Mouse (Mus musculus) stomach, embryonic 15.5 days (tissue): ENCODE measurements around the gene Tmem253. TPM values are rescaled to one million over a fixed set of nuclear protein-coding genes. Genes with fewer than 3 reads are reported as not detected.

Experiments
- ATAC-seq: fragments of 200-750 bp; cut with Nextera tagmentation; 2 replicates; pipeline ENCODE4 v1.8.0; 2017; ENCODE audit warnings: low read depth, moderate number of reproducible peaks, moderate TSS enrichment; ENCODE audit not compliant: insufficient read depth, low FRiP score
- H3K27ac ChIP-seq: fragments of 300-500 bp; sonication (generic); 2 replicates; pipeline ENCODE4 v1.5.1; 2015; ENCODE audit warnings: mild to moderate bottlenecking, inconsistent platforms
- H3K27me3 ChIP-seq: fragments of 300-500 bp; sonication (generic); replicated peaks from 2 replicates; pipeline ENCODE4 v1.6.1; 2015; ENCODE audit warnings: inconsistent platforms
- H3K36me3 ChIP-seq: fragments of 300-500 bp; sonication (generic); 2 replicates; pipeline ENCODE4 v1.6.1; 2015; ENCODE audit warnings: inconsistent platforms
- H3K4me1 ChIP-seq: fragments of 300-500 bp; sonication (generic); 2 replicates; pipeline ENCODE4 v1.6.1; 2015; ENCODE audit warnings: inconsistent platforms
- H3K4me2 ChIP-seq: fragments of 300-500 bp; sonication (generic); 2 replicates; pipeline ENCODE4 v1.6.1; 2015; ENCODE audit warnings: mild to moderate bottlenecking, inconsistent platforms
- H3K4me3 ChIP-seq: fragments of 300-500 bp; sonication (generic); replicated peaks from 2 replicates; pipeline ENCODE4 v1.5.1; 2015; ENCODE audit warnings: inconsistent platforms
- H3K9ac ChIP-seq: fragments of 300-500 bp; sonication (generic); 2 replicates; pipeline ENCODE4 v1.6.1; 2015; ENCODE audit warnings: inconsistent platforms
- H3K9me3 ChIP-seq: fragments of 300-500 bp; sonication (generic); 2 replicates; pipeline ENCODE4 v1.6.1; 2016; ENCODE audit warnings: inconsistent platforms
- WGBS: fragments of 180-500 bp; shearing (Covaris S2); methylation state at CpG from one replicate; pipeline ENCODE4 v1.1.7; 2015; 5-methylcytosine and 5-hydroxymethylcytosine counted together
- polyA plus RNA-seq: library from polyadenylated mRNA; unstranded; fragments of >200 nt; fragmentation: Nextera tagmentation; extraction: Ambion mirVana; gene quantifications from 2 replicates; pipeline ENCODE4 v1.2.1, GENCODE M21; 2015

The Tmem253 gene
- polyA plus RNA-seq, 1 experiment from 2014 or later, result 10.1 TPM

DNA sequence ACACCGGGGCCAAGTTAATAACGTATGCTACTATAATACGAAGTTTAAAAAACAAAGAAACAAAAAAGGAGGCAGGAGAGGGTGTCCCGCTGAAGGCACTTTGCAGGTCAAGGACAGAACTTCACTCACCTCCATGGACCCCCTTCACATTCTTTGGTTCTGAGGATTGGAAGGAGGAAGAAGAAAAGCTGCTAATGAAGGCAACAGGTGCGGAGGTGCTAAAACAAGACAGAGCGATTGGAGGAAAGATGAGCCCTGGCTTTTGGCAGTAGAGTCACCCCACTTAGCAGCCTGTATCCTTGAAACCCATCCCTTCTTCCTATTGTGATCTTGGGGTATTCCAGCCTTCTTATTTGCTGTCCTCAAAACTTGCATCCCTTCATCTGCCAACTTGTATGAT is 5.6 kb upstream of the Tmem253 start:
- peaks cover 22% of the 10 kb centered on the region for H3K4me1 ChIP-seq
- H3K9ac ChIP-seq, result no peak overlapping the region
- peaks cover 34% of the 10 kb centered on the region for H3K36me3 ChIP-seq
- H3K27ac ChIP-seq, result no peak overlapping the region
- no peak for ATAC-seq
- no peak overlapping the region for H3K4me2 ChIP-seq
- no peaks in the 10 kb centered on the region for H3K27me3 ChIP-seq
- WGBS, result 73% methylated on average over 6 of the region's 6 CpGs
- H3K9me3 ChIP-seq, result no peaks in the 10 kb centered on the region
- H3K4me3 ChIP-seq, result no peak overlapping the region

GRCm38 (mm10) chr14:52010446-52011111 is 4.9 kb upstream of the Tmem253 start:
- Histone ChIP-seq H3K36me3 (peaks cover 27% of the 10 kb centered on the region), H3K9ac (no peak overlapping the region), H3K4me1 (peaks cover 26% of the 10 kb centered on the region), H3K9me3 (no peaks in the 10 kb centered on the region), H3K4me2 (peak overlapping the region; percentile 39), H3K27ac (peak overlapping the region; percentile 49), H3K27me3 (no peaks in the 10 kb centered on the region), H3K4me3 (0 out of 2 replicates have a peak overlapping the region, but pooled peaks have one; percentile 5)
- 10% methylated on average over 9 of the region's 9 CpGs for WGBS
- ATAC-seq, result peak; percentile 29; the same call in 1 of the 2 replicates

DNA sequence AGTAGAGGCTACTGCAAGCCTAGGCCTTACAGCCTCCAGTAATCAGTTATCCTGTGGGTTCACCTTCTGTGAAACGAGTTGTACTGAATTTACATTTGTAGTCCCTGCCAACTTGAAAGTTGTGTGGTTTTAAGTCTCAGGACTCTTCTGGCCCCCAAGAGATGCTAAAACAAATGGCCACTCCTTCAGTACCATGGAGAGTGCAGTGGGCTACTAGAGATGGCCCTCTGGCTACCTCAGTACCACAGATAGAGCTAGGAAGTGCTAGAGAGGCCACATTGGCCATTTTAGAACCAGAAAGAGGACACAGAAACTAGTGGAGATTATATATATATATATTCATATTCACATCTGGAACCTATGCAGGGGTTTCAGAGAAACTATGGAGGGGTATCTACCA is 3.8 kb upstream of the Tmem253 start:
- H3K36me3 ChIP-seq, result peaks cover 16% of the 10 kb centered on the region
- no peak for ATAC-seq
- H3K27ac ChIP-seq, result no peak overlapping the region
- H3K27me3 ChIP-seq, result no peaks in the 10 kb centered on the region
- H3K9me3 ChIP-seq, result no peaks in the 10 kb centered on the region
- H3K4me2 ChIP-seq, result no peak overlapping the region
- H3K4me1 ChIP-seq, result peaks cover 34% of the 10 kb centered on the region
- no peak overlapping the region for H3K4me3 ChIP-seq
- no peak overlapping the region for H3K9ac ChIP-seq
- WGBS, result 62% methylated on average over 1 of the region's 1 CpGs

DNA sequence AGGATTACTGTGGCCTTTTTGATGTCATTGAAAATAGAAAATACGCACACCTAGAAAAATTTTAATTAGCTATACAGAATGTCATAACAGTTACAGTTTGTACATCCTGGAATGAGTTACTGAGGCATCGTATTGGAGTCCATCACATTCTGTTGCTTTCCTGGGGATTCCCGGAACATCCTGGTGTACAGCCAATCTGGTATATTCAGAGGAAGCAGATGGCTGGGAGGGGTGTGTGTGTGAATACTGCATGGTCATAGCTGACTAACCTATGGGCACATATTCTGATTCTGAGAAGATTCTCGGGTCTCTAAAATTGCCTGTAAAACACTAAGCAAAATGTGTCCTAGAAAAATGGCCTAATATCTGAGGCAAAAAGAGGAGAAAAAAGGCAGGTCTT is 3.4 kb upstream of the Tmem253 start:
- H3K36me3 ChIP-seq, result peaks cover 12% of the 10 kb centered on the region
- no peaks in the 10 kb centered on the region for H3K9me3 ChIP-seq
- H3K27me3 ChIP-seq, result no peaks in the 10 kb centered on the region
- no peak overlapping the region for H3K9ac ChIP-seq
- H3K27ac ChIP-seq, result no peak overlapping the region
- no peak overlapping the region for H3K4me3 ChIP-seq
- H3K4me2 ChIP-seq, result no peak overlapping the region
- H3K4me1 ChIP-seq, result peaks cover 34% of the 10 kb centered on the region
- no peak for ATAC-seq
- 71% methylated on average over 4 of the region's 4 CpGs for WGBS

- no peak overlapping the region for H3K4me2 ChIP-seq
- no peak overlapping the region for H3K9ac ChIP-seq
- peaks cover 34% of the 10 kb centered on the region for H3K4me1 ChIP-seq
- no peak for ATAC-seq
- H3K27me3 ChIP-seq, result no peaks in the 10 kb centered on the region
- H3K36me3 ChIP-seq, result peaks cover 8% of the 10 kb centered on the region
- no peak overlapping the region for H3K4me3 ChIP-seq
- WGBS, result 75% methylated on average over 5 of the region's 5 CpGs
- H3K9me3 ChIP-seq, result no peaks in the 10 kb centered on the region
- no peak overlapping the region for H3K27ac ChIP-seq
Observed at GRCm38 (mm10) chr14:52012553-52012952, 2.9 kb upstream of the Tmem253 start.

DNA sequence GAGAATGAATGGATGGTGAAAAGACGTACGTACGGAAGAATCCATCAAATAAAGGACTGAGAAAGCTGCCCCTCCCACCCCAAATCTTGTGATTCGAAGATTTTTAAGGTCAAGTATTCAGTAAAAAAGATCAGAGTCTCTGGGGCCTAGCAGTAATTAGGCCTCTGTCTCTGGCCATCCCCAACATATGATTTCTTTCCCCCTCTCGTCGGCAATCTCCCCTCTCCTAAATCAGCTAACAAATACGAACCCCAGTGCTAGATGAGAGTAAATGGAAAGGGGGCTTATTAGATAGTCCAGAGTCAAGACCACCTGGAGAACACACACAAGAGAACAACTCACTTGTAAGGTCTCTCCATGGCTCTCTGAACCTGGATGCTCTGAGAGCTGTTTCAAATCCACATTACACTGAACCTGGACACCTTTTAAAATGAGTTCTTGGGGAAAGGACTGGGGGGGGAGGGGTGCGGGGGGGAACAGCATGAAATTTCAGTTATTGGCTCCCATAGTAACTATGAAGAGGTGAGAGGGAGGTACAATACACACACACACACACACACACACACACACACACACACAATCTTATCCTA is 2.3 kb upstream of the Tmem253 start:
- peaks cover 34% of the 10 kb centered on the region for H3K4me1 ChIP-seq
- H3K9me3 ChIP-seq, result no peaks in the 10 kb centered on the region
- WGBS, result 59% methylated on average over 8 of the region's 8 CpGs
- peaks cover 6% of the 10 kb centered on the region for H3K36me3 ChIP-seq
- H3K27ac ChIP-seq, result peak overlapping the region; percentile 94; the same call in 1 of the 2 replicates
- H3K4me3 ChIP-seq, result peak overlapping the region; percentile 64
- ATAC-seq, result no peak
- no peak overlapping the region for H3K9ac ChIP-seq
- peak overlapping the region; percentile 67 for H3K4me2 ChIP-seq
- H3K27me3 ChIP-seq, result no peaks in the 10 kb centered on the region

DNA sequence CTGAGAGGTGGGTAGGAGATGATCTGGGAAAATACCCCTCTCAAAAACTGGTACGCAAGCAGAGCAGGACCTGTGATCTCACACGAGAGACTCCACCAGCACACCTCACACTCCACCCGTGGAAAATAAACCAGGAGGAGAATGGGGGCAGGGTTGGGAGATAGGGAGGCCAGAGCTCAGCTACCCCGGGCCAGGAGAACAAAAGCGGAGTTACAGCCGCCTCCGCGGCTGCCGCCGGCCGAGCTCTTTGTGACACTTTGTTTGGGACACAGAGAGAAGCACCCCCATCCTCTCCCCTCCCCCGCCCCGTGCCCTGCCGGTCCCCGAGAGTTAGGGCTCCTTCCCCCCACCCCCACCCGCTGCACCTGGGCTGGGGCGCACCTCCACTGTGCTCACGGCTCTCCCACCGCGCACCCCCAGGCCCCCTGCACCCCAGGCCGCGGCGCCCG is 1.7 kb upstream of the Tmem253 start:
- peaks cover 30% of the 10 kb centered on the region for H3K4me1 ChIP-seq
- H3K4me3 ChIP-seq, result peak overlapping the region; percentile 64
- no peaks in the 10 kb centered on the region for H3K36me3 ChIP-seq
- H3K9ac ChIP-seq, result peak overlapping the region; percentile 60; the same call in 1 of the 2 replicates
- WGBS, result 3% methylated on average over 16 of the region's 24 CpGs
- peak overlapping the region; percentile 94 for H3K27ac ChIP-seq
- H3K4me2 ChIP-seq, result peak overlapping the region; percentile 67
- ATAC-seq, result no peak
- H3K27me3 ChIP-seq, result no peaks in the 10 kb centered on the region
- H3K9me3 ChIP-seq, result no peaks in the 10 kb centered on the region

GRCm38 (mm10) chr14:52014271-52014760 is 1.1 kb upstream of the Tmem253 start:
- H3K9ac ChIP-seq, result peak overlapping the region; percentile 60
- H3K27ac ChIP-seq, result peak overlapping the region; percentile 94
- peak; percentile 28 for ATAC-seq
- H3K4me3 ChIP-seq, result peak overlapping the region; percentile 64
- H3K9me3 ChIP-seq, result no peaks in the 10 kb centered on the region
- H3K4me1 ChIP-seq, result peaks cover 31% of the 10 kb centered on the region
- H3K4me2 ChIP-seq, result peak overlapping the region; percentile 67
- no peaks in the 10 kb centered on the region for H3K36me3 ChIP-seq
- H3K27me3 ChIP-seq, result no peaks in the 10 kb centered on the region
- WGBS, result 0% methylated on average over 1 of the region's 80 CpGs

DNA sequence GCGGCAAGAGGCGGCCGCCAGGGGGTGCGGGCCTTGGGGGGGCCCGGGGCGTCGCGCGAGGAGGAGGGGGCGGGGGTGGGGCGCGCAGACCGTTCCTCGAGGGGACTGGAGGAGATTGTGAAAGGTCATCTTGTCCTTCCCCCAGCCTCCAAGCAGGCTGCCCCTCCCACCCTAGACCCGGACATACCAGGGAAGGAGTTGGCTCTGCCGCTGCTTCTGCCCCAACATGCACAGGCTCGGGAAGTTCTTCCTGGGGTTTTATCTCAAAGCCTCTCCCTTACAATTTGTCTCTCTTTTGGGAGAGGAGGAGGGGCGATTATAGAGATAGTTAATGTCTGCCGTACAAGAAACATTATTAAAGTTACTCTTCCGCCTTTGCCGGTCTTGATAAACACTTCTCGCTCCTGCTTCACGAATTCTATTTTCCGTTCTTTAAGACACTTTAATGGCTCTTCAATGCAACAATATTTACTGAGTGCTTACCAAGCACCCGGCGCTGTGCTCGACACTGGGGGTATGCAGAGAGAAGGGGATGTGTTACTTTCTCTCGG is 622 bp upstream of the Tmem253 start:
- Histone ChIP-seq H3K4me2 (peak overlapping the region; percentile 67), H3K4me1 (peaks cover 27% of the 10 kb centered on the region), H3K27me3 (no peaks in the 10 kb centered on the region), H3K27ac (peak overlapping the region; percentile 94), H3K9ac (peak overlapping the region; percentile 60), H3K9me3 (no peaks in the 10 kb centered on the region), H3K36me3 (no peaks in the 10 kb centered on the region), H3K4me3 (peak overlapping the region; percentile 64)
- 2% methylated on average over 18 of the region's 28 CpGs for WGBS
- ATAC-seq, result peak; percentile 12; the same call in 1 of the 2 replicates

GRCm38 (mm10) chr14:52016625-52017405 is 1.4 kb downstream of the Tmem253 start:
- no peak overlapping the region for H3K4me3 ChIP-seq
- H3K4me2 ChIP-seq, result no peak overlapping the region
- peak overlapping the region; percentile 94; the same call in 1 of the 2 replicates for H3K27ac ChIP-seq
- H3K4me1 ChIP-seq, result peaks cover 19% of the 10 kb centered on the region
- H3K9me3 ChIP-seq, result no peaks in the 10 kb centered on the region
- no peak overlapping the region for H3K9ac ChIP-seq
- no peak for ATAC-seq
- H3K27me3 ChIP-seq, result no peaks in the 10 kb centered on the region
- 82% methylated on average over 13 of the region's 13 CpGs for WGBS
- no peaks in the 10 kb centered on the region for H3K36me3 ChIP-seq

DNA sequence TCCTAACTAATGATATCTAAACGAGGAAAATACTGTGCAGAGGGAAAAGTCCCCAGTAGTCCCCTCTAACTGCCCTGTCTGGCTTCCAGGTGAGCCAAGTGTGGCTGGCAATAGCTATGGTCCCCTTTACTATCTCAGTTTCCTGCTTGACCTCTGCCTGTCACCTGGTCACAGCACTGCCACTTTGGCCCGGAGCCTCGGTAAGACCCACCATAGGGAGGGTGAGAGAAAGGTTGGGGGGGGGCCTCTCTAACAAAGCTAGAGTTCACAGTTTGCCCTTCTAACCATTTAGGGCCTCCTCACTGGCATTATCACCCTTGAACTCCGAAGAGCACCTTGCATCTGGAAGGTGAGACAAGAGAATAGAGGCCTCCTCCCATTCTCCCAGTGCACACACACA is 2.2 kb downstream of the Tmem253 start:
- Histone ChIP-seq H3K36me3 (no peaks in the 10 kb centered on the region), H3K27ac (no peak overlapping the region), H3K4me2 (no peak overlapping the region), H3K9ac (no peak overlapping the region), H3K27me3 (no peaks in the 10 kb centered on the region), H3K4me3 (no peak overlapping the region), H3K9me3 (no peaks in the 10 kb centered on the region), H3K4me1 (peaks cover 26% of the 10 kb centered on the region)
- 80% methylated on average over 4 of the region's 4 CpGs for WGBS
- no peak for ATAC-seq
